ENCODE assay signal across 17 mouse cellular contexts in the genomic region with DNA sequence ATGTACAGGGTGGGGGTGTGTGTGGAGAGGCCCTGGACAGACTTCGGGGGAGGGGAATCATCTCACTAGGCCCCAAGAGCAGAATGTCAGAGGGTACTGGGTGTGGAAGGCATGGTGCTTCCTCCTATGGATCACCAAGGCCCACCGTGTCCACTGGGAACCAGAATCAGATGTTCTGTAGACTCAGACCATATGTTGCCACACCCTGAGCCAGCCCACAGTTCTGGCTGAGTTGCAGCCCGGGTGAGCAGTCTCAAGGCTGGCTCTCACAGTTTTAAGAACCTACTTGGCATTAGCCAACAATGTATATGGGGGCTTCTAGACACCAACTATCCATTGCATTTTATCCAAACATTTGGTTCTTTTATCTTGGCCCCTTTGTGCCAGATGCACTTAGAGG.
"Had no signal": no experiment of that assay in that cellular context is flagged by ENCODE, and none has a peak within 500 bp of the region (broad histone marks: within the 10 kb centered on the region; RNA-seq: fewer than 3 reads in every experiment).

No protein-coding gene starts in this region.

- H3K4me3 ChIP-seq: left cerebral cortex, adult 2 months; limb, embryonic 12.5 days; limb, embryonic 15.5 days; liver, embryonic 15.5 days had no signal

- H3K27ac ChIP-seq: left cerebral cortex, adult 2 months; limb, embryonic 12.5 days; liver, embryonic 15.5 days had no signal

- DNase-seq: kidney, postnatal 14 days; kidney, postnatal 4 days; layer of hippocampus, adult 9-11 months; lung, adult 2 months; lung, postnatal 14 days; lung, postnatal 4 days; midbrain, embryonic 14.5 days; right cerebral cortex, postnatal 25 days; spleen, adult 18-20 months; thymus, adult 18-20 months; thymus, postnatal 36 days had no signal

- H3K36me3 ChIP-seq: limb, embryonic 12.5 days; limb, embryonic 15.5 days; liver, embryonic 15.5 days had no signal

- H3K4me2 ChIP-seq: limb, embryonic 12.5 days; limb, embryonic 15.5 days; liver, embryonic 11.5 days; liver, embryonic 15.5 days; midbrain, embryonic 11.5 days had no signal

- H3K9ac ChIP-seq: limb, embryonic 12.5 days; limb, embryonic 15.5 days; liver, embryonic 15.5 days had no signal

- H3K27me3 ChIP-seq: limb, embryonic 15.5 days had no signal

- H3K9me3 ChIP-seq: limb, embryonic 12.5 days; limb, embryonic 15.5 days; liver, embryonic 15.5 days had no signal
